Mouse (Mus musculus): ENCODE results near the gene Prss50. TPM values are rescaled to one million over a fixed set of nuclear protein-coding genes. Genes with fewer than 3 reads are reported as not detected.

Gene Prss50
- total and polyA plus RNA-seq, 3 experiments: not detected

DNA sequence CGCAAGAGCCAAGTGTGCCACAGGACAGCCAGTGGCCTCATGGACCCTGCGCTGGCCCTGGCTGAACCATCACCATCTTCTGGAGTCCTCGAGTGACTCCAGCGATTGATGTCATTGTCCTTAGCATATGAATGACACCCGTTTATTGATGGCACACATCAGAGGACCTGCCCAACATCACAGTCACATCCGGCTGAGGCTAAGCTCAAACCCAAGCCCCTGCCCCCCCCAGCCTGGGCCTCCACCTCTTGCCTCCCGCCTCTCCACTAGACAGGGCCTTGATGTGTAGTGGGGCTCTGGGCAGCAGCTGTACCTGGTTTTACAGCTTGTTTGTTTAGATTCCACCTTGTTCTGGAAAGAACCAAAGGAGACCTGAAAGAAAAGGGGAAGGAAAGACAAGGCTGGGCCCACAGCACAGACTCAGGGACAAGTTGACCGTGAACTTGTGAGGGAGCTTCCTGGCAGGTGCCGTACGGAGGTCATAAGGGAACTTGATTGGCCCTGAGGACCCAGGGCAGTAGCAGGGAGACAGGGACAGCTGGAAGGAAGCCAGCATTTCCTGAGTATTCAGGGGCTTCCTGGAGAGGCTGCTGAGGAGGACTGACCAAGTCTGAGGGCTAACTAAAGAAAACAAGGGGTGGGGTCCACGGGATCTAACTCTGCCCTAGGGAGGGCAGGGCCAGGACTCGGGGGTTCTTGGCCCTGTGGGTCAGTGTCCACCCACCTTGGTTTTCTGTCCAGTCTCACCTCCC is 33.5 kb downstream of the Prss50 start:
- Histone ChIP-seq H3K9ac (ENCODE audit: control insufficient read depth, low read depth, low read length, poor library complexity, severe bottlenecking) (no peak overlapping the region), H3K27me3 (ENCODE audit: control insufficient read depth in 1 of 2, insufficient read depth in 2 of 2, low read length in 2 of 2) (no peaks in the 10 kb centered on the region), H3K36me3 (ENCODE audit: control insufficient read depth in 1 of 2, insufficient read depth in 2 of 2, low read length in 2 of 2) (no peaks in the 10 kb centered on the region), H3K27ac (ENCODE audit: control insufficient read depth, low read depth, low read length) (no peak overlapping the region), H3K79me2 (ENCODE audit: control insufficient read depth, insufficient read depth, low read length, poor library complexity) (no peaks in the 10 kb centered on the region), H3K4me3 (ENCODE audit: control insufficient read depth in 1 of 2, insufficient read depth in 1 of 2, low read depth in 2 of 2, low read length in 2 of 2) (no peak overlapping the region), H3K9me3 (replicated peaks; ENCODE audit: insufficient read depth, low read length) (no peaks in the 10 kb centered on the region), H3K4me1 (ENCODE audit: control insufficient read depth in 1 of 2, insufficient read depth in 2 of 2, low read length in 2 of 2) (no peaks in the 10 kb centered on the region)
- DNase-seq (ENCODE audit: low read depth, low spot score): no peak
- TF ChIP-seq GABPA (IDR thresholded peaks at IDR 0.05; ENCODE audit: low read depth, low read length) (no peak), JUND (IDR thresholded peaks at IDR 0.05; ENCODE audit: low read depth, low read length) (no peak), CHD1 (IDR thresholded peaks at IDR 0.05; ENCODE audit: low read depth, low read length) (no peak), MAZ (IDR thresholded peaks at IDR 0.05; ENCODE audit: low read depth, low read length) (no peak), HCFC1 (IDR thresholded peaks at IDR 0.05; ENCODE audit: low read depth, low read length) (no peak), USF2 (IDR thresholded peaks at IDR 0.05; ENCODE audit: borderline replicate concordance in 1 of 2, insufficient read depth in 1 of 2, low read depth in 1 of 2, low read length in 2 of 2) (no peak), POLR2AphosphoS5 (IDR thresholded peaks at IDR 0.05; ENCODE audit: borderline replicate concordance, low read depth, low read length) (no peak), CHD2 (IDR thresholded peaks at IDR 0.05; ENCODE audit: low read length) (no peak), POLR2AphosphoS2 (IDR thresholded peaks at IDR 0.05; ENCODE audit: low read length) (no peak), UBTF (IDR thresholded peaks at IDR 0.05; ENCODE audit: borderline replicate concordance, insufficient read depth, low read depth, low read length) (no peak), RAD21 (IDR thresholded peaks at IDR 0.05; ENCODE audit: low read depth, low read length) (no peak), MXI1 (IDR thresholded peaks at IDR 0.05; ENCODE audit: low read depth, low read length) (no peak), NRF1 (IDR thresholded peaks at IDR 0.05; ENCODE audit: insufficient read depth, low read depth, low read length, poor library complexity, severe bottlenecking) (no peak), E2F4 (IDR thresholded peaks at IDR 0.05; ENCODE audit: borderline replicate concordance, low read depth, low read length) (no peak), RCOR1 (IDR thresholded peaks at IDR 0.05; ENCODE audit: low read depth, low read length) (no peak), GATA1 (IDR thresholded peaks at IDR 0.05; ENCODE audit: low read depth, low read length) (no peak), BHLHE40 (IDR thresholded peaks at IDR 0.05; ENCODE audit: borderline replicate concordance, low read depth, low read length) (no peak), SMC3 (IDR thresholded peaks at IDR 0.05; ENCODE audit: low read depth, low read length) (no peak)

- no peaks in the 10 kb centered on the region for H3K9me3 ChIP-seq (replicated peaks; ENCODE audit: insufficient read depth, low read length)
- TF ChIP-seq POLR2AphosphoS2 (IDR thresholded peaks at IDR 0.05; ENCODE audit: low read length) (no peak), RCOR1 (IDR thresholded peaks at IDR 0.05; ENCODE audit: low read depth, low read length) (no peak), ZC3H11A (IDR thresholded peaks at IDR 0.05; ENCODE audit: low read depth, low read length) (no peak), USF2 (IDR thresholded peaks at IDR 0.05; ENCODE audit: borderline replicate concordance in 1 of 2, insufficient read depth in 1 of 2, low read depth in 1 of 2, low read length in 2 of 2) (no peak), TCF12 (IDR thresholded peaks at IDR 0.05; ENCODE audit: low read depth, low read length) (no peak), CTCF (IDR thresholded peaks at IDR 0.05 in 2 of 3, conservative IDR thresholded peaks at IDR 0.05 in 1 of 3; ENCODE audit: control insufficient read depth in 1 of 3, insufficient read depth in 1 of 3, low read depth in 2 of 3, low read length in 3 of 3, poor library complexity in 1 of 3, severe bottlenecking in 1 of 3) (no peak), EP300 (IDR thresholded peaks at IDR 0.05; ENCODE audit: low read depth in 1 of 2, low read length in 2 of 2) (no peak), BHLHE40 (IDR thresholded peaks at IDR 0.05; ENCODE audit: borderline replicate concordance, low read depth, low read length) (no peak), NRF1 (IDR thresholded peaks at IDR 0.05; ENCODE audit: insufficient read depth, low read depth, low read length, poor library complexity, severe bottlenecking) (no peak), RAD21 (IDR thresholded peaks at IDR 0.05; ENCODE audit: low read depth, low read length) (no peak), JUND (IDR thresholded peaks at IDR 0.05; ENCODE audit: low read depth, low read length) (no peak), UBTF (IDR thresholded peaks at IDR 0.05; ENCODE audit: borderline replicate concordance, insufficient read depth, low read depth, low read length) (no peak), MAX (IDR thresholded peaks at IDR 0.05; ENCODE audit: low read length) (no peak), MEF2A (IDR thresholded peaks at IDR 0.05; ENCODE audit: extremely low read depth, insufficient replicate concordance, low read depth, low read length, poor library complexity, severe bottlenecking) (no peak)
- no peaks in the 10 kb centered on the region for H3K79me2 ChIP-seq (ENCODE audit: control insufficient read depth, insufficient read depth, low read length, poor library complexity)
- no peaks in the 10 kb centered on the region for H3K4me1 ChIP-seq (ENCODE audit: control insufficient read depth in 1 of 2, insufficient read depth in 2 of 2, low read length in 2 of 2)
- DNase-seq (ENCODE audit: low read depth, low spot score): no peak
- H3K9ac ChIP-seq (ENCODE audit: control insufficient read depth, low read depth, low read length, poor library complexity, severe bottlenecking): no peak overlapping the region
- no peaks in the 10 kb centered on the region for H3K36me3 ChIP-seq (ENCODE audit: control insufficient read depth in 1 of 2, insufficient read depth in 2 of 2, low read length in 2 of 2)
- no peak overlapping the region for H3K4me3 ChIP-seq (ENCODE audit: control insufficient read depth in 1 of 2, insufficient read depth in 1 of 2, low read depth in 2 of 2, low read length in 2 of 2)
- H3K27ac ChIP-seq (ENCODE audit: control insufficient read depth, low read depth, low read length): no peak overlapping the region
- no peaks in the 10 kb centered on the region for H3K27me3 ChIP-seq (ENCODE audit: control insufficient read depth in 1 of 2, insufficient read depth in 2 of 2, low read length in 2 of 2)
Measured at GRCm38 (mm10) chr9:110892552-110892951, 34.8 kb downstream of the Prss50 start.
